Mouse (Mus musculus): ENCODE data around the gene Vmn1r53.
"Not testable (repeated sequence)": the region's sequence is repeated elsewhere in the genome, so short reads cannot be mapped to it uniquely, and the experiment has no call there.

Gene Vmn1r53

DNA sequence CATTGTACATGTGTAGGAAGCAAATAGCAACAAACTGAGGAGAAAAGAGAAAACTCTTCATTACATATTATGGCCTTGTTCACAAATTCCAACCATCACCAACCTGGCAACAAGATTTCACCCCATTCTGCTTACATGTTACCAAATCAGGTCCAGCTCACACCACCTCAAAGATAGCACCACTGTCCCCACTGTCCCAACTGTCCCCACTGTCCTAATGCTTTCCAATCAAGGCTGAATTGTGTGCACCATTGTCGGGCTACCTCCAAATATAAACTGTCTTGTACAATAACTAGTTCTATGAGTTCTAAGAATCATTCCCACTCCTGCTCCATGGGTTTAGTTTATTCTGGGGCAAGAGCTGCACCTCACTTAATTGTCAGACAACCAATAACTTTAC, at the start of gene Vmn1r53:
Vmn1r53 (minus strand) TSS at position 101 of the 400 bp plus-strand sequence.
- no peak for DNase-seq (ENCODE audit: low spot score)

DNA sequence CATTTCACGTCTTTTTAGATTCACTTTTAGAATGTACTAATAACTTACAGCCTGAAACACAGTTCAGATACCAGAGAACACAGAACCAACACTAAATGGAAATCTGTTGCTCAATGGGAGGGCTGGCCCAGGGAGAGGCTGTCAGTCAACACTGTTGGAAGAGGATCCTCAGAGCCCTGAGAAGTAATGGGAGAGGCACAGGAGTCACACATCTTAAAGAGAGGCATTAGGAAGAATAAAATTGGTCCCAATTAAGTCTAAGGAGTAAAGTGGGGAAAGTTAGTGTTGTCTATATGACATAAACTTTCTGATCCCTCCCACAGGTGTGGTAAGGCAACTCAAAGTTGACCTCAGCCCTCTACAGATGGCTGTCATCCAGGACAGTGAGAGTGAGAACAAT, 21.8 kb upstream of the Vmn1r53 start, which contains the start of gene Vmn1r54:
Vmn1r54 (plus strand) TSS at position 301 of the 400 bp plus-strand sequence.
- DNase-seq (ENCODE audit: low spot score): no peak

GRCm38 (mm10) chr6:90244019-90244418, 19.8 kb upstream of the Vmn1r53 start:
- no peak for DNase-seq (ENCODE audit: low spot score)

DNA sequence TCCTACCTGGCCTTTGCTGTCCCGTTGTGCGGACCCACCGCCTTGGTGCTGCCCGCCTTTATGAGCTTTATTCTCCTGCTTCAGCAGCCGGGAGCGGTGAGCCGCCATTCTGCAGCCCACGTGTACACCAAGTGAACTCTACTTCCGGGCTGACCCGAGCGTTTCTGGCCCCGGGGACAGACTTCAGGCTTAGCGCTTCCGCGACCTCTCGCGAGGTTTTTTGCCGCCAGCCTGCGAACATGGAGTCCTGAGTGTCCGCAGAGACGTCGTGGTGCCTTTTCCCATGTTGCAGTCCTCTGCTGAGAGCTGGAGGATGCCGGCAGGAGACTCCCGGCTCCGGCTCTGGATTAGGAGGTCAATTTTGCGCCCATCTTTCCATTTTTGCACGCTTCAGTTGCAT, 8.4 kb upstream of the Vmn1r53 start:
- no peak for DNase-seq (ENCODE audit: low spot score)

DNA sequence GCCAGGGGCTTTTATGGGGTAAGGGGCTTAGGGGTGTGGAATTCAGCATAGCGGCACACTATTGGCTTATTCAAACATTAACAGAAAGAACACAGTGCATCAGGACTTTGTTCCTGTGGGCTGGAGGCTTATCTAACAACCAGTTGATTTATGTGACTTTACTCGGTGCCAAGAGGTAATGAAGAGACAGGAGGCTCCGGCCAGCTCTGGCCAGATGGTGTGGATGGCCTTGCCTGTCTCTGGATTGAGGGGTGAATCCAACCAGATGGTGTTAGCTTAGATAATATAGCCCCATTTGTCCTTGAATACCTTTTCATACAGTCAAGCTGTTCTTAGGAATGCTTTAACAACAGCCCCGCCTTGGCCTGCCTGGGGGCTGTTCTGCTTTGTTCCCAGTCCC, 7.9 kb upstream of the Vmn1r53 start:
- not testable (repeated sequence) for DNase-seq (ENCODE audit: low spot score)

GRCm38 (mm10) chr6:90202493-90202892, 21.7 kb downstream of the Vmn1r53 start, which contains the start of gene V1ra8:
V1ra8 (plus strand) TSS chr6:90202793.
- not testable (repeated sequence) for DNase-seq (ENCODE audit: low spot score)

DNA sequence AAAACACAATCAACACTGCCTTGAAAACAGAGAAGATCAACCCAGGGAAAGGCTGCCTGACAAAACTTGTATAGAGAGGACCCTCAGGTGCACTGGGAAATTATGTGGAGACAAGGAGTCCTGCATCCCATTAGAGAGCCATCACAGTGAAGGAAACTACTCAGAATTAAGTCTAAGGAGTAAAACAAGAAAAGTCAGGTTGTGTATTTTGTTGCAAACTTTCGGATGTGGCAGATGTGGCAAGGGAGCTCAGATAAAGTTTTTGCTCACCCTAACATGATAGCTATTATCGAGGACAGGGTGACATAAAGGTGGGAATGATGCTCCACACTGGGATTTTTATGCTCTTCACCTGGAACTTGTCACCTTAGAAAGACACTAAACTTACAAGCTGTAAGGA, 49.7 kb downstream of the Vmn1r53 start, which contains the start of gene Vmn1r52:
Vmn1r52 (plus strand) TSS at position 301 of the 400 bp plus-strand sequence.
- no peak for DNase-seq (ENCODE audit: low spot score)

Data from embryo, embryonic 10 days (tissue).